Mouse (Mus musculus) heart, postnatal 0 days (tissue): ENCODE data around the gene Sit1. TPM values are rescaled to one million over a fixed set of nuclear protein-coding genes. Genes with fewer than 3 reads are reported as not detected.

Experiments used
- ATAC-seq: fragments of 200-750 bp; cut with Nextera tagmentation; 2 replicates; pipeline ENCODE4 v1.8.0; 2017; ENCODE audit warnings: low read depth, moderate number of reproducible peaks, moderate library complexity; ENCODE audit not compliant: insufficient read depth
- DNase-seq: peaks from one replicate; pipeline ENCODE4 v3.0.0-alpha.2; 2016; ENCODE audit warnings: low spot score
- H3K27ac ChIP-seq: fragments of 300-500 bp; sonication (generic); 2 replicates; pipeline ENCODE4 v1.5.1; 2014; ENCODE audit warnings: low read depth, mild to moderate bottlenecking
- H3K27me3 ChIP-seq: fragments of 300-500 bp; sonication (generic); 2 replicates; pipeline ENCODE4 v1.6.1; 2014; ENCODE audit warnings: low read length, mixed read lengths; ENCODE audit not compliant: control insufficient read depth, insufficient read depth
- H3K36me3 ChIP-seq: fragments of 300-500 bp; sonication (generic); replicated peaks from 2 replicates; pipeline ENCODE4 v1.6.1; 2014; ENCODE audit warnings: low read length, mixed read lengths; ENCODE audit not compliant: control insufficient read depth, insufficient read depth
- H3K4me1 ChIP-seq: fragments of 300-500 bp; sonication (generic); 2 replicates; pipeline ENCODE4 v1.6.1; 2014; ENCODE audit warnings: antibody characterized with exemption; ENCODE audit not compliant: control insufficient read depth, insufficient read depth
- H3K4me2 ChIP-seq: fragments of 300-500 bp; sonication (generic); 2 replicates; pipeline ENCODE4 v1.6.1; 2014; ENCODE audit warnings: low read depth, mild to moderate bottlenecking, low read length, moderate library complexity
- H3K4me3 ChIP-seq: fragments of 300-500 bp; sonication (generic); 2 replicates; pipeline ENCODE4 v1.5.1; 2014; ENCODE audit warnings: low read depth, low read length
- H3K9ac ChIP-seq: fragments of 300-500 bp; sonication (generic); replicated peaks from 2 replicates; pipeline ENCODE4 v1.6.1; 2014; ENCODE audit warnings: low read depth, low read length, mixed read lengths
- H3K9me3 ChIP-seq: fragments of 300-500 bp; sonication (generic); replicated peaks from 2 replicates; pipeline ENCODE4 v1.6.1; 2016; ENCODE audit warnings: low read length; ENCODE audit not compliant: control insufficient read depth
- CTCF ChIP-seq: IDR thresholded peaks from 2 replicates; pipeline ENCODE4 v1.5.1; 2016; ENCODE audit warnings: antibody characterized with exemption, control low read depth, low read depth
- EP300 ChIP-seq: IDR thresholded peaks from 2 replicates; pipeline ENCODE4 v1.6.1; 2016; ENCODE audit warnings: antibody characterized with exemption, low read depth
- WGBS: fragments of 180-500 bp; shearing (Covaris S2); extraction: QIAGEN DNeasy Blood & Tissue Kit; methylation state at CpG from one replicate; pipeline ENCODE4 v1.1.7; 2014; 5-methylcytosine and 5-hydroxymethylcytosine counted together
- polyA plus RNA-seq: library from polyadenylated mRNA; unstranded; fragments of >200 nt; fragmentation: Nextera tagmentation; extraction: Ambion mirVana; gene quantifications from 2 replicates; pipeline ENCODE4 v1.2.1, GENCODE M21; 2015
- total RNA-seq: library from RNA; depleted of rRNA; stranded (reverse); fragments of >200 nt; gene quantifications from 2 replicates; pipeline ENCODE4 v1.2.3, GENCODE M21; 2014; ENCODE audit warnings: low replicate concordance

The Sit1 gene
- total and polyA plus RNA-seq, 2 experiments from 2014 or later, result not detected

DNA sequence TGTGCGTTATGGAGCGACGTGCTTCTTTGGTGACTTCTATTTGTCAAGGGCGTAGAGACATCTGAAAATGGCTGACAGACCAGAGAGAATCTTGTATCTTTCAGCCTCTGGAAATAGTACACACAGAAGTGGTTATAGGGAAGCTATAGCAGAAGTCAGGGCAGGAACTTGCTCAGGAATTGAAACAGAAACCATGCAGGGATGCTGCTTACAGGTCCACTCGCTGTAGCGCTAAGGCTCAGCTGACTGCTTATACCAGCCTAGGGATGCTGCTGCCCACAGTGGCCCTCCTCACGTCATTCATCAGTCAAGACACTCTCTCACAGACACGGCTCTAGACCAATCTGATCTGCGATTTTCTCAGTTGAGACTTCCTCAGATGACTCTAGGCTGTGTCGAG is 13.2 kb downstream of the Sit1 start:
- Histone ChIP-seq H3K4me1 (no peaks in the 10 kb centered on the region), H3K36me3 (no peaks in the 10 kb centered on the region), H3K4me3 (no peak overlapping the region), H3K27ac (no peak overlapping the region), H3K9ac (no peak overlapping the region), H3K4me2 (no peak overlapping the region), H3K9me3 (no peaks in the 10 kb centered on the region), H3K27me3 (no peaks in the 10 kb centered on the region)
- whole genome bisulfite sequencing, result 86% methylated on average over 10 of the region's 10 CpGs
- ATAC-seq (no peak), DNase-seq (no peak)
- TF ChIP-seq CTCF (no peak), EP300 (no peak)

DNA sequence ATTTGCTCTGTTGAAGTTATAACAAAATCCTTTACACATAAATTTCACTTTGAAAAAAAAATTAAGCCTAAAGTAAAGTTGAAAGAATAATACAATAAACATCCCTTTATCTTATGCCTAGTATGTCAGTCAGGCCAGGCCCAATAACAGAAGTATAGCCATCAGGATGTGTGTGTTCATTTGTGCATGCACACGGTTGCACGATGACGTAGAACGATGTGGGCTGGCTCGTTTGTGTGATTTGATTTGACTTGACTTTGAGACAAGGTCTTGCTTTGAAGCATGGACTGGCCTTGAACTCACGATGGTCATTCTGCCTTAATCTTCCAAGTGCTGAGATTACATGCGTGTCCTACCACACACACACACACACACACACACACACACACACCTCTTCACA is 16.7 kb downstream of the Sit1 start:
- no peak for DNase-seq
- Histone ChIP-seq H3K36me3 (no peaks in the 10 kb centered on the region), H3K4me3 (no peak overlapping the region), H3K27me3 (no peaks in the 10 kb centered on the region), H3K4me2 (no peak overlapping the region), H3K9me3 (no peaks in the 10 kb centered on the region), H3K9ac (no peak overlapping the region), H3K4me1 (no peaks in the 10 kb centered on the region), H3K27ac (no peak overlapping the region)
- 78% methylated on average over 7 of the region's 7 CpGs for WGBS
- ATAC-seq, result no peak
- TF ChIP-seq EP300 (no peak), CTCF (no peak)

DNA sequence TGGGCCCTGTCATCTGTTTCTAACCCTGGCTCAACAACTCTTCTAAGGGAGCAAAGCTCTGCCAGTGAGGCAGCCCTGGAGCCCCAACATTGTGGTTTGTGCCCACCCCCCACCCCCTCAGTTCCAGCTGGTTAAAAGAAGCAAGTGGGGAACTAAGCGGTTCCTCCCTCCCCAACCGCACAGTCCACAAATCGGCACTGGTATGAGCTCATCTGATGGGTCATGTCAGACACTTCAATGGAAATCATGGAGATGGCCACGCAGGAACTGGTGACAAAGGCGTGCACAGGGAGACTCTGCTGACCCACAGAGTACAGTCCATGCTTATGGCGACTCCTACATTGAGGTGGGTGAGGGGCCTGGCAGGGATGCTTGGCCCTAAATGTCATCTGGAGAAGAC is 17.6 kb downstream of the Sit1 start:
- WGBS, result 82% methylated on average over 6 of the region's 6 CpGs
- no peaks in the 10 kb centered on the region for H3K4me1 ChIP-seq
- no peak overlapping the region for H3K4me3 ChIP-seq
- no peak overlapping the region for H3K9ac ChIP-seq
- no peaks in the 10 kb centered on the region for H3K27me3 ChIP-seq
- H3K36me3 ChIP-seq, result no peaks in the 10 kb centered on the region
- DNase-seq (no peak), ATAC-seq (no peak)
- no peak overlapping the region for H3K4me2 ChIP-seq
- no peaks in the 10 kb centered on the region for H3K9me3 ChIP-seq
- H3K27ac ChIP-seq, result no peak overlapping the region
- no peak for TF ChIP-seq CTCF
- TF ChIP-seq EP300, result no peak

DNA sequence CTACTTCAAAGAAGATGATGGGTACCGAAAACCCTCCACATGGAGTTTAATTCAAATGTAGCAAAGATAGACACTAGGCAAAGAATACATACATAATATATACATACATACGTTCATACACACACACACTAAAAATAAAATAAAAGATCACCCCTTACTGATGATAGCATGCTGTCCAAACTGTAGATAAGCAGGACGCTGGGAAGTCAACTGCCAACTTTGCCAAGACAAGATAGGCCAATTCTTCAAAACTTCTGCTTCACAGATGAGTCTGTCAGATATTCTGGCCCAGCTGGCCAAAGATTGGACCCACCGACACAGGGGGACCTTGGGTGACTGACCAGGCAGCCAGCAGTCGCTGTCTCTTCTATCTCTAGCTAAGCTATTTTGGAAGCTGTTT is 20.4 kb downstream of the Sit1 start:
- Histone ChIP-seq H3K36me3 (no peaks in the 10 kb centered on the region), H3K4me2 (no peak overlapping the region), H3K4me1 (no peaks in the 10 kb centered on the region), H3K9me3 (no peaks in the 10 kb centered on the region), H3K27me3 (no peaks in the 10 kb centered on the region), H3K9ac (no peak overlapping the region), H3K4me3 (no peak overlapping the region), H3K27ac (no peak overlapping the region)
- ATAC-seq (no peak), DNase-seq (no peak)
- 74% methylated on average over 5 of the region's 5 CpGs for WGBS
- TF ChIP-seq CTCF, result no peak
- no peak for TF ChIP-seq EP300

DNA sequence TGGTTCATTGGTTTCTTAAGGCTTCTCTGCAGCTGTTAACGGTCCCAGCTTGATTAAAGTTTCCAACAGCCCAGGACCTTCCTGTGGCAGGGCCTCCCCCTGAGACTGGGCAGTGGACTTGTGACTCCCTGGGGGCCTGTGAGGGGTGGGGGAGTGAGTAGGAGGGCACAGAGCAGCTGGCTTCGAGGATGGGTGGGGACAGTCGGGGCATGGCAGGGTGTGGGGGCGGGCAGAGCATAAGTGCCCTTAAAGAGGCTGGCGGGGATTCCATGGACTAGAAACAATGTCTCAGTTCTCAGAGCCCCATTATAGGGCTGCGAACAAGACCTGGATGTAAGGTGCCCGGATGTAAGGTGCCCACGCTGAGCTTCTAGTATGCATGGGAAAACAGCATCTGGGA is 26.4 kb downstream of the Sit1 start:
- 22% methylated on average over 8 of the region's 8 CpGs for WGBS
- no peak for TF ChIP-seq CTCF
- no peak for TF ChIP-seq EP300
- peaks cover 37% of the 10 kb centered on the region for H3K27me3 ChIP-seq
- H3K4me3 ChIP-seq, result no peak overlapping the region
- no peak for DNase-seq
- H3K9ac ChIP-seq, result no peak overlapping the region
- peaks cover 7% of the 10 kb centered on the region; the same call in 1 of the 2 replicates for H3K4me1 ChIP-seq
- no peak overlapping the region for H3K4me2 ChIP-seq
- no peak for ATAC-seq
- H3K9me3 ChIP-seq, result no peaks in the 10 kb centered on the region
- H3K36me3 ChIP-seq, result no peaks in the 10 kb centered on the region
- no peak overlapping the region for H3K27ac ChIP-seq

DNA sequence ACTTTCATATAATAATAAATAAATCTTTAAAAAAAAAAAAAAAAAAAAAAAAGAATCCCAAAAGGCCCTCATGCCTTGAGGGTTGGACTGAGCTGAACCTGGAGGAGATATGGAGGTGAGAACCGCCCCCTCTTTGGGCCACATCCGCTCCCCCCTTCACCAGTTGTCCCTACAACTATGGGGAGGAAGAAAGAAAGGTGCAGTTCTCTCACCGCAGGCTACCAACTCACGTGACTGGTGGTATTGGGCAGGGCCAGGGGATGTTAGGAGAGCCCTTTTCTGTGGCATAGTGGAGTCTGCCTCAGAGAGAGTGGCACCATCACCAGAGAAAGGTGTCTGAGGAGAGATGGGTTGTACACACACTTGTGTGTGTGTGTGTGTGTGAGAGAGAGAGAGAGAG is 27.1 kb downstream of the Sit1 start:
- Histone ChIP-seq H3K9me3 (no peaks in the 10 kb centered on the region), H3K4me1 (peaks cover 9% of the 10 kb centered on the region; the same call in 1 of the 2 replicates), H3K9ac (no peak overlapping the region), H3K4me3 (no peak overlapping the region), H3K27me3 (peaks cover 44% of the 10 kb centered on the region), H3K27ac (no peak overlapping the region), H3K36me3 (no peaks in the 10 kb centered on the region), H3K4me2 (no peak overlapping the region)
- DNase-seq (no peak), ATAC-seq (no peak)
- TF ChIP-seq EP300 (no peak), CTCF (no peak)
- WGBS, result 32% methylated on average over 4 of the region's 4 CpGs
